Mouse (Mus musculus) liver, adult 2 months (tissue): ENCODE measurements around the gene Zfp326. TPM values are rescaled to one million over a fixed set of nuclear protein-coding genes. Genes with fewer than 3 reads are reported as not detected.

ENCODE experiments used
- DNase-seq: peaks from one replicate; pipeline ENCODE4 v3.0.0-alpha.2; 2011; ENCODE audit warnings: low read depth, low spot score; ENCODE audit errors: extremely low read depth
- H3K27ac ChIP-seq: fragments of 200-500 bp; replicated peaks from 2 replicates; pipeline ENCODE4 v1.5.1; 2012; ENCODE audit warnings: low read depth, mild to moderate bottlenecking, control low read depth, inconsistent platforms, low read length; ENCODE audit not compliant: insufficient read depth
- H3K27me3 ChIP-seq: fragments of 200-500 bp; 2 replicates; pipeline ENCODE4 v1.6.1; 2012; ENCODE audit warnings: mild to moderate bottlenecking, moderate library complexity, low read length, inconsistent platforms; ENCODE audit not compliant: control insufficient read depth, insufficient read depth
- H3K36me3 ChIP-seq: fragments of 200-500 bp; 2 replicates; pipeline ENCODE4 v1.6.1; 2012; ENCODE audit warnings: low read length, inconsistent platforms; ENCODE audit not compliant: control insufficient read depth, insufficient read depth
- H3K4me1 ChIP-seq: fragments of 200-500 bp; 2 replicates; pipeline ENCODE4 v1.6.1; 2011; ENCODE audit warnings: low read length; ENCODE audit not compliant: control insufficient read depth, insufficient read depth
- H3K4me3 ChIP-seq: fragments of 200-500 bp; 2 replicates; pipeline ENCODE4 v1.5.1; 2011; ENCODE audit warnings: low read depth, mild to moderate bottlenecking, control low read depth, low read length, moderate library complexity; ENCODE audit not compliant: insufficient read depth
- H3K79me2 ChIP-seq: fragments of 200-500 bp; 2 replicates; pipeline ENCODE4 v1.6.1; 2012; ENCODE audit warnings: inconsistent platforms, mild to moderate bottlenecking, low read length, moderate library complexity; ENCODE audit not compliant: control insufficient read depth, insufficient read depth
- H3K9ac ChIP-seq: fragments of 200-500 bp; 2 replicates; pipeline ENCODE4 v1.6.1; 2012; ENCODE audit warnings: low read depth, mild to moderate bottlenecking, control low read depth, inconsistent platforms, low read length
- CTCF ChIP-seq: fragments of 200-500 bp; IDR thresholded peaks from 2 replicates; pipeline ENCODE4 v1.5.1; 2011; ENCODE audit warnings: low read depth, low read length, control low read depth
- POLR2A ChIP-seq: fragments of 200-500 bp; IDR thresholded peaks from 2 replicates; pipeline ENCODE4 v1.6.1; 2011; ENCODE audit warnings: low read length, control low read depth; ENCODE audit not compliant: insufficient read depth; ENCODE audit errors: extremely low read depth
- WGBS: fragments of 180-500 bp; shearing (Covaris S2); methylation state at CpG from one replicate; pipeline ENCODE4 v1.1.7; 2018; 5-methylcytosine and 5-hydroxymethylcytosine counted together
- polyA plus RNA-seq: library from polyadenylated mRNA; depleted of rRNA; stranded (reverse); fragments of >200 nt; gene quantifications from 2 replicates; pipeline ENCODE4 v1.2.3, GENCODE M21; 2012
- total RNA-seq: library from RNA; depleted of rRNA; stranded (reverse); fragments of >200 nt; gene quantifications from 2 replicates; pipeline ENCODE4 v1.2.3, GENCODE M21; 2014

The Zfp326 gene
- total and polyA plus RNA-seq, 2 experiments, result 4.9 to 7.8 TPM

DNA sequence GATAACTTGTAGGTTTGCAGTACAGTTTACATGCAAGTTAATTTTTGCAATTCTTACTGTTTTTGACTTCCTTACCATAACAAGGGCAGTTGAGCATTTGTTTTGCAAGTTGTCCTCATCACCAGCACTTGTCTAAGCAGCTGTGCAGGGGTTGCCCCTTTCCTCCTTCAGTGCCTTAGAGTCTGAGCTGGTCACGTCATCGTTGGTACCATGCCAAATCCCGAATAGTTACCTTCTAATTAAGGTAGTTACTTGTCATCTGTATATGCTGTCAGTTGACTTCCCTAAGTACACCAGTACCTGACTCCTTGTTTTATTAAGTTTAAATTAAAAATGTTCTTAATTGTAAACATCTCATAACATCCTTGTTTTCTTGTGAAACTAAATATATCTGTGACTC is 41.0 kb downstream of the Zfp326 start:
- H3K27ac ChIP-seq, result no peak overlapping the region
- no peak for TF ChIP-seq CTCF
- TF ChIP-seq POLR2A, result no peak
- DNase-seq, result no peak
- no peaks in the 10 kb centered on the region for H3K4me1 ChIP-seq
- no peak overlapping the region for H3K9ac ChIP-seq
- H3K79me2 ChIP-seq, result no peaks in the 10 kb centered on the region
- no peaks in the 10 kb centered on the region for H3K27me3 ChIP-seq
- WGBS, result 98% methylated on average over 3 of the region's 3 CpGs
- peaks cover 29% of the 10 kb centered on the region for H3K36me3 ChIP-seq
- H3K4me3 ChIP-seq, result no peak overlapping the region

DNA sequence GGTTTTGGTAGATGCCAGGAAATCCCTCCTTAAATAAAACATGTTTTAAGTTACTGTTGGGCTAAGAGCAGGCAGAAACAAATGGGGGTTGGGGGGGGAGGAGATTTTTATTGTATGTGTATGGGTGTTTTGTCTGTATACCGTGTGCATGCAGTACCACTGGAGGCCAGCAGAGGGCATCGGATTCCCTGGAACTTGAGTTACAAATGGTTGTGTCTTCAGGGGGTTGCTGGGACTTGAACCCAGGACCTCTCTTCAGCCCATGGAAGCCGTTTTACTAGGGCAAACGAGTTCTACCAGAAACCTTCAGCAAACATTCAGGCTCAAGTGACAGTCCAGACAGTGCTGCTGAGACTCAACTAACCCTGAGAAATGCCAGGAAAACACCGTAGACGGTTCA is 41.9 kb downstream of the Zfp326 start:
- Histone ChIP-seq H3K79me2 (no peaks in the 10 kb centered on the region), H3K4me1 (no peaks in the 10 kb centered on the region), H3K27ac (no peak overlapping the region), H3K27me3 (no peaks in the 10 kb centered on the region), H3K9ac (no peak overlapping the region), H3K36me3 (peaks cover 22% of the 10 kb centered on the region), H3K4me3 (no peak overlapping the region)
- no peak for DNase-seq
- peak; percentile 66 for TF ChIP-seq CTCF
- TF ChIP-seq POLR2A, result no peak
- 89% methylated on average over 6 of the region's 6 CpGs for WGBS

DNA sequence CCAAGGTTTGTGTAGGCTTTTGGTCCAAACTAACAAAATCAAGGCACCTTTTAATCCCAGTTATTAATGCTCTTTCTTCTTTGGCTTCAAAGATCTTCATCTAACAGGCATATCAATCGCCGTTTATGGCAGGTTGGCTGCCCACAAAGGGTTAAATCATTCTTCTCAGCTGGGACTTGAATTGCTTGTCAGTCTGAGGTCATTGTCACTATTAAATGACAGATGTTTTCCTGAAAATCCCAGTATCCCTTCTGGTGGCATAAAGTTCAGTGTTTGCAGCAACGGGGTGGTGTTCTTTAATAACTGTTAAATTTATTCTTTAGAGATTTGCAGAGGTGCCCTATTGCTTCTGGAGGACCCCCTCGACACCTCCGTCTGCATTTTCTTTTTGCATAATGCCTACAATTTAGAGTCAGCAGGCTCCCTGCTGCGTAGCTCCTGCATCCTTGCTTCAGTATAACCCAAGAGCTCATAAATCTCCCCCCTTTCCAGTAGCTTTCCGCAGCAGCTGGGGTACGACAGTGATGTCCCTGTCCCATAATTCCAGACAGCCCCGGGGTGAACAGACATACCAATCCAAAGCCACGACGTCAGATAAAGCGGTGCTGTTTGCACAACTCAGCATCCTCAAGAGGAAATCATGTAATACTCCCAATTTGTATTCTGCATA is 46.6 kb downstream of the Zfp326 start:
- Histone ChIP-seq H3K36me3 (no peaks in the 10 kb centered on the region), H3K4me1 (no peaks in the 10 kb centered on the region), H3K9ac (no peak overlapping the region), H3K4me3 (no peak overlapping the region), H3K27me3 (no peaks in the 10 kb centered on the region), H3K27ac (no peak overlapping the region), H3K79me2 (no peaks in the 10 kb centered on the region)
- no peak for TF ChIP-seq CTCF
- TF ChIP-seq POLR2A, result no peak
- 90% methylated on average over 12 of the region's 12 CpGs for WGBS
- DNase-seq, result no peak

DNA sequence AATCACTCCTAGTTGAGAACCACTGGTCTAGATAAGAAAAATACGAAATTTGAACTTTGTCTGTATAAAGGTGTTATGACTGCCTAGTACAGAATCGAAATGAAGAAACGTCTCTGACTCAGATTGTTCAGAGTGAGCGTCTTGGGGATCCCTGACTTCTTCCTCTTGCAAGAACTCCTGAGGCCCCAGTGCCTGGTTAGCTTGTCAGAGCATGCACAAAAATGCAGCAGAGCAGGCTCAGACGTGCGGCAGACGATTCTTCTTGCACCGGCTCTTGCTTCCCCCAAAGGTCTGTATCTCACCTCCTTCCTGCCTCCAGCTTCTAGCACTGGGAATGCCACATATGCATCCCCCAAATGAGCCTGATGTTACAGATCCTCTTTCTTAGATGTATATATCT is 48.0 kb downstream of the Zfp326 start:
- H3K79me2 ChIP-seq, result no peaks in the 10 kb centered on the region
- no peak overlapping the region for H3K27ac ChIP-seq
- TF ChIP-seq CTCF (no peak), POLR2A (no peak)
- H3K4me3 ChIP-seq, result no peak overlapping the region
- no peaks in the 10 kb centered on the region for H3K4me1 ChIP-seq
- no peak overlapping the region for H3K9ac ChIP-seq
- 87% methylated on average over 8 of the region's 8 CpGs for WGBS
- no peak for DNase-seq
- H3K27me3 ChIP-seq, result no peaks in the 10 kb centered on the region
- H3K36me3 ChIP-seq, result no peaks in the 10 kb centered on the region

DNA sequence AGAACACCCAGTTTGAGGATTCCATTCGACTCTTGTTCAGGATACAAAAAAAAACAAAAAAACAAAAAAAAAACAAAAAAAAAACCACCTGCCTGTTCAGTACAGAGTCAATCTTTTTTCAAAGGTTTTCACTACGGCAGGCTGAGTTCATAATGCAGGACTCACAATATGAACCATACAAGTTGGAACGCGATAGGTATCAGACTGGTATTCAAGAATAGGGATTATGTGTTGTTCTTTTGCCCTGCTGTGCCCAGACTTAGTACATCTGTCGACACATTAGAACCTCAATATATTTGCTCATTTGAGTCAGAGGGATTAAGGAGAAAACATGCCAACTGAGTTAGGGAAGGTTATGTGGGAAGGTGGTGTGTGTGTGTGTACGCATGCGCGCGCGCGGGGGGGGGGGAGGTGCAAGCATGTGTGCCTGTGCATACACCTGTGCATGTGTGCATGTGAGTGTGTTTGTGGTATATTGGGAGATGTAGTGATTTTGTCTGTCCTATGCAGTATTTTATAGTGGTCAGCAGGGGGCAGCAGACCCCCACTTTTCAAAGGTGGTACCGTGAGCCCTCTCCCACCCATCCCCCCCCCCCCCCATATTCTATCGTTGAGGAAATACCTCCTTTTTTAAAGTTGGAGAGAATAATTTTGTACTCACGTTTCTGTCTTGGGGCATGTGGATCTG is 49.3 kb downstream of the Zfp326 start:
- Histone ChIP-seq H3K27ac (no peak overlapping the region), H3K4me3 (no peak overlapping the region), H3K9ac (no peak overlapping the region), H3K36me3 (no peaks in the 10 kb centered on the region), H3K27me3 (no peaks in the 10 kb centered on the region), H3K79me2 (no peaks in the 10 kb centered on the region), H3K4me1 (no peaks in the 10 kb centered on the region)
- TF ChIP-seq CTCF (peak; percentile 36), POLR2A (no peak)
- no peak for DNase-seq
- WGBS, result 70% methylated on average over 14 of the region's 14 CpGs

DNA sequence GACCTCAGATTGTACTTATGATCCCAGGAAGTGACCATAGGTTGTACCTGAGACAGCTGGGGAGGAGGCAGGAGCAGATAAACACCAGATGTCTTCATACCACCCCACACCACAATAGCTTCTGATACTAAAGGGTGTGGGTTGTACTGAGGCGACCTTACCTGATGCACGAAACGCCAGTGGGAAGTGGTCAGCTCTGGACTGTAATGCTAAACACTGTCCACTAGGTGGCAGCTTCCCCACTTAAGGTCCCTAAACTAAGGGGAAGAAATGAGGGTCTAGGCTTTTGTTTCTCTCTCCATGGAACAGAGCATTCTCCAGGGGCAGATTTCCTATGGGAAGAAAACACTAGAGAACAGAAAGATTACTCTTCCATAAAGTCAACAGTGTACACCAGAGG is 53.9 kb downstream of the Zfp326 start:
- Histone ChIP-seq H3K4me1 (no peaks in the 10 kb centered on the region), H3K9ac (no peak overlapping the region), H3K36me3 (no peaks in the 10 kb centered on the region), H3K27ac (no peak overlapping the region), H3K79me2 (no peaks in the 10 kb centered on the region), H3K4me3 (no peak overlapping the region), H3K27me3 (no peaks in the 10 kb centered on the region)
- TF ChIP-seq POLR2A, result no peak
- peak; percentile 54; the same call in 1 of the 2 replicates for TF ChIP-seq CTCF
- DNase-seq, result no peak
- 43% methylated on average over 3 of the region's 3 CpGs for WGBS
